In genomic region chr5:27408854-27409253, GRCm38 (mm10) we compare ENCODE assay signal across 13 mouse cellular contexts.
"Had no signal": no experiment of that assay in that cellular context is flagged by ENCODE, and none has a peak within 500 bp of the region (broad histone marks: within the 10 kb centered on the region; RNA-seq: fewer than 3 reads in every experiment).

No protein-coding gene starts in this region.

- H3K9me3 ChIP-seq: limb, embryonic 10.5 days; liver, embryonic 15.5 days; neural tube, embryonic 12.5 days had no signal

- ATAC-seq: lung, postnatal 0 days had no signal

- H3K4me1 ChIP-seq: limb, embryonic 10.5 days; liver, embryonic 15.5 days; neural tube, embryonic 12.5 days had no signal

- H3K4me3 ChIP-seq: limb, embryonic 10.5 days; liver, embryonic 15.5 days; neural tube, embryonic 12.5 days had no signal

- H3K9ac ChIP-seq: liver, embryonic 15.5 days; neural tube, embryonic 12.5 days had no signal

- H3K36me3 ChIP-seq: limb, embryonic 10.5 days; liver, embryonic 15.5 days; neural tube, embryonic 12.5 days had no signal

- DNase-seq: kidney, adult 8-10 months; kidney, postnatal 25 days; lung, adult 2 months; lung, postnatal 36 days; right cerebral cortex, postnatal 4 days; spleen, adult 18-20 months; thymus, adult 18-20 months; thymus, postnatal 25 days had no signal

- H3K27ac ChIP-seq: limb, embryonic 10.5 days; liver, embryonic 15.5 days; neural tube, embryonic 12.5 days had no signal

- H3K4me2 ChIP-seq: liver, embryonic 11.5 days; liver, embryonic 15.5 days; neural tube, embryonic 12.5 days had no signal

- H3K27me3 ChIP-seq: liver, embryonic 15.5 days; neural tube, embryonic 12.5 days had no signal
